Mouse (Mus musculus) stomach, postnatal 0 days (tissue): ENCODE data around the gene Impdh2. TPM values are rescaled to one million over a fixed set of nuclear protein-coding genes. Genes with fewer than 3 reads are reported as not detected.

Experiments
- ATAC-seq: fragments of 200-750 bp; cut with Nextera tagmentation; 2 replicates; pipeline ENCODE4 v1.8.0; 2017; ENCODE audit not compliant: low FRiP score, low TSS enrichment
- DNase-seq: peaks from one replicate; pipeline ENCODE4 v3.0.0-alpha.2; 2016; ENCODE audit warnings: low spot score
- H3K27ac ChIP-seq: fragments of 300-500 bp; sonication (generic); replicated peaks from 2 replicates; pipeline ENCODE4 v1.5.1; 2014; ENCODE audit warnings: mild to moderate bottlenecking, control low read depth
- H3K27me3 ChIP-seq: fragments of 300-500 bp; sonication (generic); 2 replicates; pipeline ENCODE4 v1.6.1; 2014; ENCODE audit warnings: low read length; ENCODE audit not compliant: control insufficient read depth, insufficient read depth
- H3K36me3 ChIP-seq: fragments of 300-500 bp; sonication (generic); 2 replicates; pipeline ENCODE4 v1.6.1; 2014; ENCODE audit warnings: low read length, mixed read lengths; ENCODE audit not compliant: control insufficient read depth, insufficient read depth
- H3K4me1 ChIP-seq: fragments of 300-500 bp; sonication (generic); replicated peaks from 2 replicates; pipeline ENCODE4 v1.6.1; 2014; ENCODE audit warnings: antibody characterized with exemption; ENCODE audit not compliant: control insufficient read depth, insufficient read depth
- H3K4me2 ChIP-seq: fragments of 300-500 bp; sonication (generic); replicated peaks from 2 replicates; pipeline ENCODE4 v1.6.1; 2014; ENCODE audit warnings: low read depth, mild to moderate bottlenecking, control low read depth, moderate library complexity
- H3K4me3 ChIP-seq: fragments of 300-500 bp; sonication (generic); 2 replicates; pipeline ENCODE4 v1.5.1; 2014; ENCODE audit warnings: low read depth, low read length, control low read depth
- H3K9ac ChIP-seq: fragments of 300-500 bp; sonication (generic); 2 replicates; pipeline ENCODE4 v1.6.1; 2014; ENCODE audit warnings: mild to moderate bottlenecking, low read length, control low read depth, mixed read lengths
- H3K9me3 ChIP-seq: fragments of 300-500 bp; sonication (generic); 2 replicates; pipeline ENCODE4 v1.6.1; 2016; ENCODE audit warnings: low read length; ENCODE audit not compliant: control insufficient read depth
- CTCF ChIP-seq: IDR thresholded peaks from 2 replicates; pipeline ENCODE4 v1.5.1; 2016; ENCODE audit warnings: antibody characterized with exemption, low read depth, mild to moderate bottlenecking, moderate library complexity
- EP300 ChIP-seq: optimal IDR thresholded peaks from 2 replicates; pipeline ENCODE3; 2016; ENCODE audit warnings: antibody characterized with exemption
- WGBS: fragments of 180-500 bp; shearing (Covaris S2); extraction: QIAGEN DNeasy Blood & Tissue Kit; methylation state at CpG from one replicate; pipeline ENCODE4 v1.1.7; 2014; 5-methylcytosine and 5-hydroxymethylcytosine counted together
- polyA plus RNA-seq: library from polyadenylated mRNA; unstranded; fragments of >200 nt; fragmentation: Nextera tagmentation; extraction: Ambion mirVana; gene quantifications from 2 replicates; pipeline ENCODE4 v1.2.1, GENCODE M21; 2015

The Impdh2 gene
- polyA plus RNA-seq, 1 experiment from 2014 or later = 70.6 TPM

GRCm38 (mm10) chr9:108589229-108589628 is 29.1 kb downstream of the Impdh2 start:
- Histone ChIP-seq H3K27me3 (no peaks in the 10 kb centered on the region), H3K4me1 (no peaks in the 10 kb centered on the region; the same call in 1 of the 2 replicates), H3K27ac (no peak overlapping the region), H3K9ac (no peak overlapping the region), H3K4me3 (no peak overlapping the region), H3K36me3 (no peaks in the 10 kb centered on the region), H3K4me2 (no peak overlapping the region), H3K9me3 (no peaks in the 10 kb centered on the region)
- TF ChIP-seq EP300 (no peak), CTCF (peak; percentile 53)
- ATAC-seq (no peak), DNase-seq (no peak)
- whole genome bisulfite sequencing = 60% methylated on average over 5 of the region's 5 CpGs

- Histone ChIP-seq H3K9me3 (no peaks in the 10 kb centered on the region), H3K27me3 (no peaks in the 10 kb centered on the region), H3K4me2 (no peak overlapping the region), H3K27ac (no peak overlapping the region), H3K9ac (no peak overlapping the region), H3K4me3 (no peak overlapping the region), H3K36me3 (no peaks in the 10 kb centered on the region), H3K4me1 (no peaks in the 10 kb centered on the region; the same call in 1 of the 2 replicates)
- TF ChIP-seq CTCF (no peak), EP300 (no peak)
- WGBS = 89% methylated on average over 4 of the region's 4 CpGs
- ATAC-seq (no peak), DNase-seq (no peak)
Measured at GRCm38 (mm10) chr9:108591462-108591861, 31.4 kb downstream of the Impdh2 start.

- no peak overlapping the region for H3K4me3 ChIP-seq
- no peak for TF ChIP-seq CTCF
- TF ChIP-seq EP300 = no peak
- no peak overlapping the region for H3K27ac ChIP-seq
- H3K9me3 ChIP-seq = no peaks in the 10 kb centered on the region
- WGBS = 63% methylated on average over 3 of the region's 3 CpGs
- H3K4me1 ChIP-seq = no peaks in the 10 kb centered on the region
- ATAC-seq (no peak), DNase-seq (no peak)
- H3K36me3 ChIP-seq = no peaks in the 10 kb centered on the region
- no peaks in the 10 kb centered on the region for H3K27me3 ChIP-seq
- no peak overlapping the region for H3K4me2 ChIP-seq
- H3K9ac ChIP-seq = no peak overlapping the region
Measured at GRCm38 (mm10) chr9:108594354-108594753, 34.3 kb downstream of the Impdh2 start.

GRCm38 (mm10) chr9:108596998-108597764 is 37.1 kb downstream of the Impdh2 start, which contains the start of gene P4htm:
P4htm (minus strand) TSS chr9:108597667.
- Histone ChIP-seq H3K4me3 (peak within 1 kb of the TSS; percentile 63), H3K27ac (0 out of 2 replicates have a peak within 1 kb of the TSS, but pooled peaks have one; percentile 13), H3K4me1 (no peaks in the 10 kb centered on the region), H3K9ac (peak within 1 kb of the TSS; percentile 68), H3K4me2 (peak within 1 kb of the TSS; percentile 88), H3K36me3 (no peaks in the 10 kb centered on the region), H3K27me3 (no peaks in the 10 kb centered on the region), H3K9me3 (no peaks in the 10 kb centered on the region)
- TF ChIP-seq CTCF (no peak), EP300 (no peak)
- DNase-seq (peak; percentile 61), ATAC-seq (peak; percentile 79)
- 3% methylated on average over 66 of the region's 69 CpGs for WGBS

GRCm38 (mm10) chr9:108599021-108599566 is 39.0 kb downstream of the Impdh2 start:
- 79% methylated on average over 4 of the region's 4 CpGs for WGBS

GRCm38 (mm10) chr9:108600011-108600410 is 39.9 kb downstream of the Impdh2 start:
- Histone ChIP-seq H3K9me3 (no peaks in the 10 kb centered on the region), H3K4me3 (no peak overlapping the region), H3K4me2 (no peak overlapping the region), H3K9ac (no peak overlapping the region), H3K4me1 (no peaks in the 10 kb centered on the region), H3K36me3 (peaks cover 8% of the 10 kb centered on the region), H3K27me3 (no peaks in the 10 kb centered on the region), H3K27ac (no peak overlapping the region)
- WGBS = 27% methylated on average over 2 of the region's 2 CpGs
- no peak for TF ChIP-seq CTCF
- DNase-seq (no peak), ATAC-seq (peak; percentile 24; the same call in 1 of the 2 replicates)

More at GRCm38 (mm10) chr9:108599021-108599566, 39.0 kb downstream of the Impdh2 start:
- Histone ChIP-seq H3K9ac (no peak overlapping the region), H3K4me3 (no peak overlapping the region), H3K36me3 (peaks cover 8% of the 10 kb centered on the region), H3K4me2 (no peak overlapping the region), H3K4me1 (no peaks in the 10 kb centered on the region), H3K27me3 (no peaks in the 10 kb centered on the region), H3K27ac (no peak overlapping the region), H3K9me3 (no peaks in the 10 kb centered on the region)
- ATAC-seq (no peak), DNase-seq (no peak)
- TF ChIP-seq CTCF (no peak), EP300 (no peak)
